Mouse (Mus musculus) adrenal gland (tissue): ENCODE measurements around the gene Ppm1h.

ENCODE experiments used
- intact Hi-C: fragments of 180-260 bp; cut with DNase I; formaldehyde crosslinking; loops from one replicate; pipeline ENCODE4 v1.15.1; 2025

Ppm1h gene

GRCm38 (mm10) chr10:122765992-122766391 lies 87.4 kb downstream of the Ppm1h start:
- intact Hi-C loops, result no loop called here

DNA sequence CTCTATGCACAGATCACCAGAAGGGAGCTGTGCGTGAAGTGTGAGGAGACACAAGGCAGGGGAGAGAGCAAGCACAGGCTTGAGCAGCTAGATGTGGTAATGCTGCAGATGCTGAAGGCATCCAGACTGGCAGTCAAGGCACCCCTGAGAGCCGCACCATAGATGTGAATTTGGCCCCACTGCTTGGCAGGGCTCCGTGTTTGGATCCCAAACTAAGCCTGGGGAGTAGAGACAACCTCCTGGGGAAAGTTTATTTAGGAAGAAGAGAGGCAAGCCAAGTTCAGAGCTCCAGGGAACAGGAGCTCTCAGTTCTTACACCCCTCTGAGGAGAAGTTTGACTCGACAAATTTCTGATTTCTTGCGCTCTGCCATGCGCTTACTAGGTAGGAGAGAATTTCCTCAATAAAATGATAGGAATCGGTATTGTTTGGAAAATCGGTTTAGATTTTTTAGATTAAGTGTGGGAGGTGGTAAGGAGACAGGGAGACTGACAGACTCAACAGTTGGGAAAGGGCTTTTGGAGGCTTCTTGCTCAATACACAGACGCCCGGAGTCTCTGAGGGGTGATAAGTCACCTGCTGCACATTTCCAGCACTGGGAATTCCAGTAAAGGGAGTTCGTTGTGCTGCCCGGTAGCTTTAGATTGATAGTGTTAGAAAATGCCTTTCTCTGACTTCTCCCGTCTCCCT lies 89.8 kb downstream of the Ppm1h start:
- intact Hi-C loops, result no loop called here

- intact Hi-C loops, result no loop called here
Measured at GRCm38 (mm10) chr10:122768893-122769341, 90.4 kb downstream of the Ppm1h start.

GRCm38 (mm10) chr10:122770337-122770736 lies 91.8 kb downstream of the Ppm1h start:
- intact Hi-C loops, result no loop called here

DNA sequence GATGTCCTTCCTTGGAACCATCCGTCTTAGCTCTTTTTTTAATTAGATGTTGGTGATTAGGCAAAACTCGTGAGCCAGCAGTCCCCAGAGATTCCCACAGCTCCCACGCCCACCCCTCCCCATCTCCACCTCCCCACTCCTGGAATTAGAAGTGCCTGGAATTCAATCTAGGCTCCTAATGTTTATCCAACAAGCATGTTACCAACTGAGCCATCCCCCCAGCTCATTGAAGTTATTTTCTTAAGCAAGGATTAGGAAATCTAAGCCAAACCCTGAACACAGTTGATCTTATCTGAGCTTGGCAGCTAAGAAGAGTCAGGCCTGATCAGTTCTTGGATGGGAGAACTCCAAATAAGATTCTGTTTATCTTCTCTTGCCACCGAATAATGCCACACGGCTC lies 92.4 kb downstream of the Ppm1h start:
- intact Hi-C loops, result no loop called here

DNA sequence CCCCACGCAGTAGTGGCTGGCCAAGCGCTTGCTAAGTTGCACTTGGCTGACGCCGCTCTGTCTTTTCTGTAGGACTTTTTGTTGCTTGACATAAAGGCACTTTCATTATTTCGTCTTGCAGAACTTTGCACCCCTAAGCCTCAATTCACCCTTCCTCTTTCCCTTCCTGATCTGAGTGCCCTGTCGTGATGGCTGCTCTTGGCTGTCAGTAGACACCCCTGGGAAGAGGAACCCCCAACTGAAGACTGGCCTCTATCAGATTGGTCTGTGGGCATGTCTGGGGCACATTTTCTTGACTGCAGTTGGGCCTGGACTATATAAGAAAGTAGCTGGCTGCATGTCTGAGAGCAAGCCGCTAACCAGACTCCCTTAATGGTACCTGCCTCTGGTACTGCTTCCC lies 95.6 kb downstream of the Ppm1h start:
- intact Hi-C loops, result no loop called here

GRCm38 (mm10) chr10:122777436-122777835 lies 98.9 kb downstream of the Ppm1h start:
- intact Hi-C loops, result no loop called here

- intact Hi-C loops, result no loop called here
Measured at GRCm38 (mm10) chr10:122777939-122778655, 99.5 kb downstream of the Ppm1h start.

DNA sequence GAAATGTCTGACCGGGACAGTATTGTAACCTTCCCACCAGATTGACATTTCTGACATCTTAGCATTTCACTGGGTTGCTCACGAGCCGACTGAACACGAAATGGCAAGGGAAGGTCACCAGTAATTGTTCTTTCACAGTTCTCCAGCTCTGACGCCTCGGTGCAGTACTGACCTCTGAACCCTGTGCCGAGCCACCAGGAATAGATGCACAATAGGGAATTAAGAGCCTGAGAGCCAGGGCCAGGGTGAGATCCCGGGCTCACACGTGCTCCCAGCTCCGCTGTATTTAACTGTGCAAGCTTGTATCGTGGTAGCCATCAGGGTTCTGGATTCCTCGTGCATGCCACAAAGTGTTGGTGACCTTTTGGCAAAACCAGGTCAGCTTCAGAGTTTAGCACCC lies 100.8 kb downstream of the Ppm1h start:
- intact Hi-C loops, result no loop called here

GRCm38 (mm10) chr10:122782755-122783154 lies 104.2 kb downstream of the Ppm1h start:
- intact Hi-C loops, result no loop called here

DNA sequence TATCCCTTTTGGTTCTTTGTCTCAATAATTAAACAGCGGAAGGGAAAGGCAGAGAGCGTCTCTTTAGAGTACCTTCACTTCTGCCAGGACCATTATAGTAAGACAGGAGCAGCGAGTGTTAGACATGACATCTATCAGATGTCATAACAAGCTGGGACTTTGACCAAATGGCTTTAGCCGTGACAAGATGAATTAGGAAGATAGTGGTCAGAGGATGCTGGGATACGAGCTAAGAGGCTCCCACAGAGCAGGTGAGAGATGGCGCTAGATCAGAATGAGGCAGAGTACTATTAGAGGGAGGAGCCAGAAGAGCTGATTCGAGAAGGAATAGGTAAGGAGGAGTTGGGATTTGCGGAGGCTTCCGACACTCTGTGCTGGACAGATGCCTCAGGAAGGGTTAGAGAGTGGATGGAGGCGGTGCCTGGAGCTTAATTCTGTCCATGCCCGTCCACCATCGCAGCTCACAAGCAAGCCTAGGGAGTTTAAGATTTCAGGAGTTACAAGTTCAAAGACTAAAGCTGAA lies 111.1 kb downstream of the Ppm1h start:
- intact Hi-C loops, result loop anchor here (10.0 kb wide), 1 partner anchor 115 kb away; the partner anchor contains the start of gene Ppm1h

GRCm38 (mm10) chr10:122792021-122792966 lies 113.7 kb downstream of the Ppm1h start:
- intact Hi-C loops, result loop anchor here (10.0 kb wide), 1 partner anchor 117 kb away; the partner anchor contains the start of gene Ppm1h

- intact Hi-C loops, result loop anchor here (10.0 kb wide), 1 partner anchor 118 kb away; the partner anchor contains the start of gene Ppm1h
Measured at GRCm38 (mm10) chr10:122793193-122793592, 114.6 kb downstream of the Ppm1h start.

DNA sequence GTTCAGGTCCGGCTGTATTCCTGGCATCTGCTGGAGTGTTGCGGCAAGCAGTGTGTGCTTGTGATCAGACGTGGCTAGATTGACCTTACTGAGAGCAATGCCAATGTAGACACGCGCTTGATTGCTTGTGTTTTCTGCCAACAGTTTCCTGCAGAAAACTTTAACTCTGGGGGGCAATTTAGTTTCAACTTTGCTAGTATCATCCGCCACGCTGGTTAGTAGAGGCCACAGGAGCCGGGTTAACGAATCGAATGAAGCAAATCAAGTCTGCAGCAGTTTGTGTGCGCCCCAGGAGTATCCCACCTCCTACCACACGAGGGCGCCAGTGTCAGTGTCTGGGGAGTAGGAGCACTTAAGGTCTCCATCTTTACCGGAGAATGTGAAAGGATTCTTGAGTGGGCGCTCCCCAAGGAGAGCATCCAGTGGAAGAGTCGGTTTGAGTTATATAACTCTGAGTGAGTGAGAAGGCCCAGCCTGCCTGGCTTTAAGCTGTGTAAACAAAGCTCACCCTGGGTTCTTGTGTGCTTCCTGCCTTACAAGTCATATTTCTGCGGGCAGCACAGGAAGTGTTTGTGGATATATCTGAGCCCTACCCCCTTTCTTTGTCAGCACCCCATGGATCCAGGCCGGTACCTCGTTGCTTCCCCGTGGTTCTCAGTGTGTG lies 115.8 kb downstream of the Ppm1h start:
- intact Hi-C loops, result loop anchor here (10.0 kb wide), 1 partner anchor 120 kb away; the partner anchor contains the start of gene Ppm1h

DNA sequence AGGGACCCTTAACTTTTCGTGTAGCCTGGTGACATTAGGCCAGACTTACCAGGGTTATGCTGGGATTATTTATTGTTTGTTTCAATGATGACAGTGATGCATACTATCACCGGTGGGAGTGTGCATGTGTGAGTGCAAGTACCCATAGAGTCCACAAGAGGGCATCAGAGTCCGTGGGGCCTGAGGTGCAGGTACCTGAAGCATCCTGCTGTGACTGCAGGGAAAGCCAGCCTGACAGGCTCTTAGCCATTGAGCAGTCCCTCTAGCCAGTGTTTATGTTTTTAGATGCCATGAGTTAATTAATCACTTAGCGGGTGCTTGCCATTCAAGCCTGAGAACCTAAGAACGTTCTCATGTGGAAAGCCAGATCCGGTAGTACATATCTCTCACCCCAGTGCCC lies 119.4 kb downstream of the Ppm1h start:
- intact Hi-C loops, result loop anchor here (10.0 kb wide), 1 partner anchor 123 kb away; the partner anchor contains the start of gene Ppm1h

DNA sequence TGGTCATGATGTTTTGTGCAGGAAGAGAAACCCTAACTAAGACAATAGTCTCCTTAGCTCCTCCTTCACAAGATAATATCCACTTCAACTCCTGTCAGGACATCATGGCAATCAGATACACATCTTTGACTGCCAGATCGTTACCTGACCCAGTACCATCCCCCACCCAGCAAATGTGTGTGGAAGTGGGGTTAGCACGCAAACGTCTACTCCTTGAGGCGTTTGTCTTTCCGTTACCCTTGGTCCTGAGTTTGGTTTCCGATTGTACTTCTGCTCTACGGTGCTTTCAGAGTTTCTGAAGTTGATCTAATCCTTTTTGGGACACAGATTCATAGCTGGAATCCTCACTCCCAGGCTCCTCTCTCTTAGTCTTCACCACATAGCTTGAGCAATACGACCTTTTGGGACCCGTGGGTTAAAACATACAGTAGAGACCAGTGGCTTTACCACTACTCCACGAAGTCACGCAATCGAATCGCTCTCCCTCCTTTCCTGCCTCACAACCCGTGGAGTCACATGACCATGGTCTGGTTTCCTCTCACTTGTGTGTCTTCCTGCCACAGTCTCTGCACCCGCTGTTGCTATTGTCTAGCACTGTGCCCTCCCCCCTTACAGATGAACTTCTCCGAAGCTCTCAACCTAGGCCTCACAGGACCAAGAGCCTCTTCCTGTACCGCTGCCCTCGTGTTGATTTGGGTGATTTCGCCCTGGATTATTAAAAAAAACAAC lies 121.6 kb downstream of the Ppm1h start:
- intact Hi-C loops, result loop anchor here (5.0 kb wide), 2 partner anchors 207 to 248 kb away; no protein-coding TSS in a partner anchor

GRCm38 (mm10) chr10:122800732-122801110 lies 122.2 kb downstream of the Ppm1h start:
- intact Hi-C loops, result loop anchor here (5.0 kb wide), 2 partner anchors 207 to 248 kb away; no protein-coding TSS in a partner anchor

- intact Hi-C loops, result loop anchor here (5.0 kb wide), 2 partner anchors 205 to 250 kb away; no protein-coding TSS in a partner anchor
Measured at GRCm38 (mm10) chr10:122802218-122802617, 123.7 kb downstream of the Ppm1h start.

- intact Hi-C loops, result loop anchor here (5.0 kb wide), 2 partner anchors 204 to 251 kb away; no protein-coding TSS in a partner anchor
Measured at GRCm38 (mm10) chr10:122802901-122803300, 124.3 kb downstream of the Ppm1h start.
